Mouse (Mus musculus): Measurements from ENCODE around the gene Sfxn3. TPM values are rescaled to one million over a fixed set of nuclear protein-coding genes. Genes with fewer than 3 reads are reported as not detected.

The Sfxn3 gene
- 10 to 100 TPM; 93.2 to 96.3 (median 94.1) TPM for total RNA-seq (2022)

DNA sequence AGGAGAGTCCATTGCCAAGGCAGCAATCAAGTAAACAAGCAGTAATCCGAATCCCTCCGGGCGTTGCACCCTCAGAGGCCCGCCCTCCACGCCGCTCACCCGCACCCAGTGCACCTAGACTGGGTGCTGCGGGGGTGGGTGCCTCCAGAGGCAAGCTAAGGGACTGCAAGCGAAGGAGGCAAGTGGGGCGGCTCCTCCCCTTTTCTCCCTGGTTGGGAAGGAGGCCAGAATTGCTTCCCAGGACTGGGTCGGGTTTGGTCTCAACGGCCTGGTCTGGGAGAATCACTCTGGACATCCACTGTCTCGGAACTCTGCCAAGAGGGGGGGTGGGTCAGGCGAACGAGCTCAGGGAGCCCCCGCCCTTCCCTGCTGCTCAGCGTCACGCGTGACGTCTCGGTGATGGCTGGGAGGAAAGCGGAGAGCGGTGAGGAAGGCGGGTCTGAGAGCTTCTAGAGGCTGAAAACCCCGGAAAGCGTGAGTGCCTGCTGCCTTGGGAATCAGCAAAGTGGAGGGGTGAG, at the start of gene Sfxn3:
Gene Sfxn3 (plus strand): TSS at position 87 of the 518 bp plus-strand sequence.
- peak; percentile 91 for DNase-seq (ENCODE audit: low spot score in 2 of 2)

DNA sequence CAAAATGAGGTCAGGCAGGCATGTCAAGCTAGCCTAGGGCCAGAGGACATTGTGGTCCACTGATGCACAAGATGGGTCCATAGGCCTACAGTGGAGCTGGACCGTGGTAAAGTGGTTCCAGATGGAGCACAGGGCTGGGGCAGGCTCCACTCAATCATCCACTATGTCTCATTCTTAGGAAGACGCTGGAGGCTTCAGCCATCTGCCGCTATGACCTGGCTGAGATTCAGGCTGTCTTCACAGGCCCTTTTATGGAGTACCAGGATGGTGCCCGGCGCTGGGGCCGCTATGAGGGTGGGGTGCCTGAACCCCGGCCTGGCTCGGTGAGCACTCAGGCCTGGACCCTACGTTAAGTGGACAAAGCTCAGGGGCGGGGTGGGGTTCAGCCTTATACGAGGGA, 49.5 kb upstream of the Sfxn3 start:
- DNase-seq (ENCODE audit: low spot score in 2 of 2): no peak

GRCm38 (mm10) chr19:44999647-45000046, 47.7 kb upstream of the Sfxn3 start:
- DNase-seq (ENCODE audit: low spot score in 2 of 2): no peak

GRCm38 (mm10) chr19:45002301-45002700, 45.0 kb upstream of the Sfxn3 start:
- DNase-seq (ENCODE audit: low spot score in 2 of 2): no peak

- no peak for DNase-seq (ENCODE audit: low spot score in 2 of 2)
Measured at GRCm38 (mm10) chr19:45003740-45004516, 43.4 kb upstream of the Sfxn3 start.

GRCm38 (mm10) chr19:45005444-45005843, 41.9 kb upstream of the Sfxn3 start, which contains the start of gene Twnk:
Twnk (plus strand) TSS chr19:45005663.
- DNase-seq (ENCODE audit: low spot score in 2 of 2): no peak

- DNase-seq (ENCODE audit: low spot score in 2 of 2): peak; percentile 95
Measured at GRCm38 (mm10) chr19:45005957-45006712, 41.2 kb upstream of the Sfxn3 start, which contains the start of gene Mrpl43. Mrpl43 (minus strand) TSS chr19:45006442.

- DNase-seq (ENCODE audit: low spot score in 2 of 2): no peak
Measured at GRCm38 (mm10) chr19:45007021-45007420, 40.3 kb upstream of the Sfxn3 start.

DNA sequence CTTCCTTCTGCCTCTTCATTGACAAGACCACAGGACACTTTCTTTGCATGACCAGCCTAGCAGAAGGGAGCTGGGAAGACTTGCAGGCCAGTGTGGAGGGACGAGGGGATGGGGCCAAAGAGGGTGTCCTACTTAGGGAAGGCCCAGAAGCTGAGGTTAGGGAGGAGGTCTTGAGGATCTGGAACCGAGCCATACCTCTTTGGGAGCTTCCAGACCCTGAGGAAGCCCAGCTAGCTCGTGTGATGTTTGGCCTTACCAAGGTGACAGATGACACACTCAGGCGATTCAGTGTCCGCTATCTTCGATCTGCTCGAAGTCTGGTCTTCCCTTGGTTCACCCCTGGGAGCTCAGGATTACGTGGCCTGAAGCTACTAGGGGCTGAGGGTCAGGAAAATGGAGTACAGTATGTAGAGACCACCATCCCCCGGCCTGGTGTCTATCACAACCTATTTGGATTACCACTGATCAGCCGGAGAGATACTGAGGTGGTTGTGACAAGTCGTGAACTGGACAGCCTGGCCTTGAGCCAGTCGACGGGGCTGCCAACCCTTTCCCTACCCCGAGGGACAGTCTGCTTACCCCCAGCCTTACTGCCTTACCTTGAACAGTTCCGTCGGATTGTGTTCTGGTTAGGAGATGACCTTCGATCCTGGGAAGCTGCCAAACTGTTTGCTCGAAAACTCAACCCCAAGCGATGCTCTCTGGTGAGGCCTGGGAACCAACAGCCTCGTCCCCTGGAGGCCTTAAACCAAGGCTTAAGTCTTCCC, 39.7 kb upstream of the Sfxn3 start:
- DNase-seq (ENCODE audit: low spot score in 2 of 2): no peak

GRCm38 (mm10) chr19:45010646-45011045, 36.7 kb upstream of the Sfxn3 start:
- no peak for DNase-seq (ENCODE audit: low spot score in 2 of 2)

GRCm38 (mm10) chr19:45012219-45012618, 35.1 kb upstream of the Sfxn3 start:
- DNase-seq (ENCODE audit: low spot score in 2 of 2): no peak

- DNase-seq (ENCODE audit: low spot score in 2 of 2): no peak
Measured at GRCm38 (mm10) chr19:45012636-45013035, 34.7 kb upstream of the Sfxn3 start.

- DNase-seq (ENCODE audit: low spot score in 2 of 2): no peak
Measured at GRCm38 (mm10) chr19:45013581-45014225, 33.6 kb upstream of the Sfxn3 start.

- no peak for DNase-seq (ENCODE audit: low spot score in 2 of 2)
Measured at GRCm38 (mm10) chr19:45014335-45014971, 32.9 kb upstream of the Sfxn3 start, which contains the start of gene Lzts2. Lzts2 (plus strand) TSS chr19:45014414.

DNA sequence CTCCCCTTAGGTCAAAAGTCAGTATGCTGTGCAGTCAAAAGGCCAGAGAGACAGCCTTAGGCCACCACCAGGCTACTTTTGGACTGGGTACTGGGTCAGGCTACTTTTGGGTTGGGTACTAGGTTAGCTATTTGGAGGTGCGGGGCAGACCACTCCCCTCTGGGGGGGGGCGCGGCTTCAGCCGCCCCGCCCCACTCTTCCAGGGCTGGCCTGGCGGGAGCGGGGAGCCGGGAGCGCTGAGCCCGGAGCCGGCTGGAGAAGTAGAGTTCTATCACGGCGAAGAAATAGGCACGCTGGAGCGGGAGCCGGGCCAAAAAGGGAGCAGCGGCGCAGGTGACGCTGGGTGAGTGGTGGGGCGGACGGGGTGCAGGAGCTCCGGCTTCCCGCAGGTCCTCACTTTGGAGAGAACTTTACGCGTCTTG, 32.3 kb upstream of the Sfxn3 start:
- no peak for DNase-seq (ENCODE audit: low spot score in 2 of 2)

DNA sequence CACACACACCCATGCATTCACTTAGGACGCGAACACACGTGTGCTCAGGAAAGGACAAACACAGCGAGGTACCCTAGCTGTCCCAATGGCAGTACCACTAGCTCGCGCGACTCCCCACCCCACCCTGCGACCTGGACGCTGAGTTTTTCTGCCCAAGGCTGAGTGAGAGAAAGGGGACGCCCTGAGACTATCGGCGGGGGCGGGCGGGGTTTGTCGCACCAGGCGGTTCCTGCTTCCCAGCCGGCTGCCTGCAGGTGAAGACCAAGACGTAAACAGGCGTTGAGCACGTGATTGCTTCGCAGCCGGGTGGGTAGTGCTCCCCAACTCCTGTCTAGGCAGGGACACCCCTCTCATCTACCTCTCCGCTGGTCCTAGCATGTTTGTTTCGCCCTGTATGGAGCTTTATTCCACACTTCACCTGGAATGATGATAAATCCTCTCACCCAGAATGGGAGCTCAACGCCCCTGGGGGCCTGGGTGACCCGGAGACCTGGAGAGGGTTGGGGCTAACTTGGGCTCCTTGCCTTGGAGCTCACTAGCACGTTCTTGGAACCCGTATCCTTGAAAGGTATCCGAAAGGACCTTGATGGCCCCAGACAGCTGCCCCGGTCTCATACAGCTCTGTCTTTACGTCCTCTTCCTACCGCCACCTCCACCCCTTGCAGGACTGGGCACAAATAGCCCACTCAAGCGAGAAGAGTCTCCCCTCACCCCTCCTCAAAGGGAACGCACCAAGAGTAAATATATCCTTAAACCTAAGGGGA, 31.6 kb upstream of the Sfxn3 start:
- no peak for DNase-seq (ENCODE audit: low spot score in 2 of 2)

- DNase-seq (ENCODE audit: low spot score in 2 of 2): peak; percentile 56 to 70
Measured at GRCm38 (mm10) chr19:45016341-45017215, 30.7 kb upstream of the Sfxn3 start.

DNA sequence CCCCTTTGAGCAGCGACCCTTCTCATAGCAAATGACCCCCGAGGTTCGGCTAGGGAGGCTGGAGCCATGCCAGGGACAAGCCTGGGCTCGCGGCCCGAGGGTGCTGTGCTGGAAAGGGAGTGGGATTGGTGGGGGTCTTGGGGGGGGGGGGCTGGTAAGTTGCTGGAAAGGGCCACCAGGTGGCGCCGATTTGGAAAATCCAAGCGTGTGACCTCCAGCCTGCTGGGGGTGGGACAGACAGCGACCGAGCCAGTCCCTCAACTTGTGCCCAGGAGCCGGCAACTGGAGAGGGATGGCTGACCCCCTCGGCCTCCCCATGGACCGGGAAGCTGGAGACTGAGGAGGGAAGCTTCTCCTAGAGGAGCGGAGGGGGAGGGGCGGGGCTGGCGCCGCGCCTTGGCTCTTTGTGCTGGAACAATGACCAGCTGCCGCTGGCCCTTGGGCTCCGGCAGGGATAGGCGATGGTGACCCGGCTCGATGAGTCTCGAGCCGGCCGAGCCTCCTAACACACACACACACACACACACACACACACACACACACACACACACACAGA, 30.0 kb upstream of the Sfxn3 start:
- peak; percentile 73 to 82 for DNase-seq (ENCODE audit: low spot score in 2 of 2)
